Mouse (Mus musculus): Measurements from ENCODE around the gene Mpdu1. TPM values are rescaled to one million over a fixed set of nuclear protein-coding genes. Genes with fewer than 3 reads are reported as not detected.

The Mpdu1 gene
- total RNA-seq, 2 experiments from 2014 or later = 31.6 to 33.0 TPM

GRCm38 (mm10) chr11:69665961-69666664 is 3.7 kb upstream of the Mpdu1 start, which contains the start of gene Cd68:
Gene Cd68, minus strand, starts transcription at chr11:69666153.
- DNase-seq (ENCODE audit: low spot score in 2 of 2) = no peak

DNA sequence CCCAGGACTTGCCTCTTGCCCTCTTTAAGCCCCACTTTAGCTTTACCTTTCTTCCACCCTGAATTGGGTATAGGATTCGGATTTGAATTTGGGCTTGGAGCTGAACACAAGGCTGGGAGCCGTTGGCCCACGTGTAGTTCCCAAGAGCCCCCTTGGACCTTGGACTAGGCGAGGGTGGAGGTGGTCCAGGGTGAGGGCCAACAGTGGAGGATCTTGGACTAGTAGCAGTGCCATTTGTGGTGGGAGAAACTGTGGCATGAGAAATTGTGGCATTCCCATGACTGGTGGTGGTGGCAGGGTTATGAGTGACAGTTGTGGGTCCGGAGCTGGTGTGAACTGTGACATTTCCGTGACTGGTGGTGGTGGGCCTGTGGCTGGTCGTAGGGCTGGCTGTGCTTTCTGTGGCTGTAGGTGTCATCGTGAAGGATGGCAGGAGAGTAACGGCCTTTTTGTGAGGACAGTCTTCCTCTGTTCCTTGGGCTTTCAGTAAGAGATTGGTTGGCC is 3.1 kb upstream of the Mpdu1 start:
- DNase-seq (ENCODE audit: low spot score in 2 of 2) = no peak

- DNase-seq (ENCODE audit: low spot score in 2 of 2) = no peak
These were observed 2.4 kb upstream of the Mpdu1 start for GRCm38 (mm10) chr11:69664841-69665240.

GRCm38 (mm10) chr11:69663795-69664194 is 1.4 kb upstream of the Mpdu1 start:
- no peak for DNase-seq (ENCODE audit: low spot score in 2 of 2)

GRCm38 (mm10) chr11:69662967-69663671 is 677 bp upstream of the Mpdu1 start:
- DNase-seq (ENCODE audit: low spot score in 2 of 2) = no peak

GRCm38 (mm10) chr11:69661221-69661881 is 1.1 kb downstream of the Mpdu1 start:
- DNase-seq (ENCODE audit: low spot score in 2 of 2) = no peak

DNA sequence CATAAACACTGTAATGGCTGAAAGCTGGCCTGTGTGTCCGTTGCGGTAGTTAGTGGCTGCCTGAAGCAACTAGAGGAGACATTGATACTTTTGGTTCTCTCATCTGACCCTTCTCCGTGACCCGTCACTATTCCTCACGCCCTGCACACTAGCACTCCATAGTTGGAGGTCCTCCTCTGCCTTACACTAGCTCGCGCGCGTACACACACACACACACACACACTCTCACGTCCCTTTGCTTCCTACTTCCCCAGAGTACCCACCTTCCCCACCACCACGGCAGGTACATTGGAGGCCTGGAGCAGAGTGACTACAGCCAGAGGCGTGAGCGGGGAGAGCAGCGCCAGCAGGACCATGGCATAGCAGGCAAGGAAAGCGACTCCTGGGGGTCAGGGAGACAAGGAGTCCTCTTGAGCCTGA is 5.0 kb downstream of the Mpdu1 start:
- no peak for DNase-seq (ENCODE audit: low spot score in 2 of 2)

DNA sequence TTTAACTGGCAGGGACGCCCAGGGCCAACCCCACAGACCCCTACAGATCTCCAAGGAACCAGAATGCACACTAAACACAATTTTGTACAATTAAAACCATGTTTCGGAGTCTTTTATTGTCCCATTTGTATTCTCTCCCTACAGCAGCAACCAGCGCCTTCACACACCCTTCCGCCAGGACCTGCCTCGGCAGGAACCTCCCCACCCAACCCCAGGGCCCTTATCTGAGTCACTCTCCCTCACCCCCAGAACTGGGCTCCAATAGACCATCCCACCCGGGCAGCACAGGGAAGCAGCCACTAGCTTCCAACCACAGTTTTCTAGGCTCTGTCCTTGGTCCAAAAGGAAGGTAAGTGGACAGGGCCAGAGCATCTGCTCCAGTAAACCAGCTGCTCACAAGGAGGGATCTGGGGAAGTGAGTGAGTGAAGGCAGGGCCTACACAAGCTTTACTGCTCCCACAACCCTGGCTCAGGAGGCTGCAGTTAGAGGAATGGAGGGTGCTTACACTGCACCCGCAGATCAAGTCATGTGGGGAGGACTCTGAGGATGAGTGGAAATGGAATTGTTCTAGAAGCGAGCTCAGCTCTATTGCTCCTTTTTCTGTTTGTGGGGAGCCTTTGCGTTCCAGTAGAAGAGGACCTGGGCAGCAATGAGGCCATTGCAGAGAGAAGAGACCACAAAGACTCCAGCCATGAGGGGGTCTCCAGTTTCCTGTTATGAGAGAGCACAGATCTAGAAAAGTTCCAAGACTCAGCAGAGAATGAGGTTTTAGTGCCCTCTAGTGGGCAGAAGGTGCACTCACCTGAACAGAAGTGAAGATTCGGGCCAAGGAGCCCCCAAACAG is 5.6 kb downstream of the Mpdu1 start:
- peak in 1 of 2 experiments; percentile 42 for DNase-seq (ENCODE audit: low spot score in 2 of 2)

DNA sequence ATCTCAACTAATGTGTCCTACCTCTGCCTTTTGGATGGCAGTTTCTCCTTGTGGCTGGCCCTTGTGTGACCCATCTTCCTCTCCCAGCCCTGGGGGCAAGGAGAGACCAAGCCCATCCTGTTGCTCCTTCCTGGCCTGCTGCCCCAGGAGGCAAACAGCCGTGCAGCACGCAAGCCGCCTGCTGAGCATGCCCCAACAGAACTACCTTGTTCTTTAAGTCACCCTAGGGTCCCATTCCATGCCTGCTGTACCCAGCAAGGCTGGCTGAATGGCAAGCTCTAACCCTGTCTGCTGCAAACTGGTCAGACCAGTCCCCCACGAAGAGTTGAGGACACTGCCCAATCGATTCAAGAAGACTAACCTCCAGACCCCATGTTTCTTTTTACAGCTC is 6.4 kb downstream of the Mpdu1 start:
- no peak for DNase-seq (ENCODE audit: low spot score in 2 of 2)

DNA sequence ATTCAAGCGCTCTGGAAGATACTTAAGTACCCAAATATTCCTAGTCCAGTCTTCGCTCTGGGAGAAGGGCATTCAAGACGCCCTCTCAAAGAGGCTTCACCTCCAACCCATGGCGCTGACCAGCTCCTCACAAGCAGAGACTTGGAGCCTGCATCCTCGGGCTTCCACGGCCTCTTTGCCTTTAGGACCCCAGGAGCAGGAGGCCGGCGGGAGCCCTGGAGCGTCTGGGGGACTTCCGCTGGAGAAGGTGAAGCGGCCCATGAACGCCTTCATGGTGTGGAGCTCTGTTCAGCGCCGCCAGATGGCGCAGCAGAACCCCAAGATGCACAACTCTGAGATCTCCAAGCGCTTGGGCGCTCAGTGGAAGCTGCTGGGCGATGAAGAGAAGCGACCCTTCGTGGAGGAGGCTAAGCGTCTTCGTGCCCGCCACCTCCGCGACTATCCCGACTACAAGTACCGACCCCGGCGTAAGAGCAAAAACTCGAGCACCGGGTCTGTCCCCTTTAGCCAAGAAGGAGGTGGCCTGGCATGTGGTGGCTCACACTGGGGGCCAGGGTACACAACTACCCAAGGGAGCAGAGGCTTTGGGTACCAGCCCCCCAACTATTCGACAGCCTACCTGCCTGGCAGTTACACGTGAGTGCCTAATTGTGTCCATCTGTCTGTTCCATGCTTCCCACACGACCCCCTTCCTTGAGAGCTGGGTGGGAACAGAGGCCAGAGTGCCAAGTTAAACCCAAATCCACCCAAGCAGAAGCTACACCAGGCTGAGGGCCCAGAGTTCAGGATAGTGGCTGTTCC is 7.0 kb downstream of the Mpdu1 start, which contains the start of gene Sox15:
Gene Sox15 (plus strand): TSS at position 51 of the 801 bp plus-strand sequence.
- peak in 1 of 2 experiments; percentile 72 for DNase-seq (ENCODE audit: low spot score in 2 of 2)

DNA sequence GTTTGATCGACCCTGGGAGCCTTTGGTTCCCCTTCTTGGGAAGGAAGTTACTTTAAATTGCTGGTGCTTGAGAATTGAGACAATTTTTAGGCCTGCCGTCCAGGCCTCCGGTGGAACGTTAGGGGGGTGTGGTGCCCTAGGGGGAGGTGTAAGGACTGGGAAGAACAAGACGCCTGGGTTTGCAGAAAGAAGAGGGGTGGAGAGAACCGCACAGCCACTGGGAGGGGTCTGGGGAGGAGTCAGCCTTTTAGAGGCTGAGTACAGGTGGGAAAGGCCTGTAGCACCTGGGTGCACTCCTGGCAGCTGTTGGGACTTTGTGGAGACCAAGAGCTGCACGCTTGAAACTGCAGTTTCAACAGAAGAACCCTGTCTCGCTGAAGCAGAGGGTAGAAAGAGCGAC is 7.7 kb downstream of the Mpdu1 start:
- DNase-seq (ENCODE audit: low spot score in 2 of 2) = no peak

DNA sequence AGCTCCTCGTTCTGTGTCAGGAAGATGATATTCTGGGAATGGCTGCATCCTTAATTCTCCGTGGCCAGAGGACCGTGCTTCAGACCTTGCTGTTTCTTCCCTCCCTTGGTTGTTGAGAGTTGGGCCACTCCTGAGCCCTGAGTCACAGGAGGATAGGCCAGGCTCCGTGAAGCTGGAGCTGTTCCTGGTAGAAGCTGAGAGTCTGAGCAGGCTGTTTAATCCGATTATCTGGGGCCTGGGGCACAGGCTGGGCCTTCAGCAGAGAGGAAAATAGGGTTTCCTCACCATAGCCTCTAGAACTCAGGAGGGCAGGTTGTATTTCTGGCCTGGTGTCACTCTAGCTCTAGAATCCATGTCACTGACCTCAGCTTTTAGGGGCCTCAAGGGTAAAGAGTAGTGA is 9.0 kb downstream of the Mpdu1 start:
- DNase-seq (ENCODE audit: low spot score in 2 of 2) = no peak

- DNase-seq (ENCODE audit: low spot score in 2 of 2) = no peak
These were observed 16.6 kb downstream of the Mpdu1 start for GRCm38 (mm10) chr11:69645860-69646259.

DNA sequence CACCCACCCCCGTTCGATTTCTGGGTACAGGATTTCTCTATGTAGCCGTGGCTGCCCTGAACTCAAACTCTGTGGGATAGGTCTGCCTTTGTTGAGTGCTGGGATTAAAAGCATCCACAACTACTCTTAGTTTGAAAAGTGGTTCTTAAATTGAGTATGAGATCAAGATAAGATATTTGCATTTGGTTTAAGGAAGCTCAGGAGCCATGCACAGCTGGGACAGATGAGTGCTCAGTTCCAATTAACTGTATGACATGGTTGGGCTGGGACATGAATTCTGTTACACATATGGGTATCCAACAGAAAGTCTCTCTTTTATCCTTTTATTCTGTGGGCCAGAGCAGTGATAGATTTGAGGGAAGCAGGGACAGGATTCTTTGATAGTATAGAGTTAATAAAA is 27.0 kb downstream of the Mpdu1 start:
- DNase-seq (ENCODE audit: low spot score in 2 of 2) = no peak

DNA sequence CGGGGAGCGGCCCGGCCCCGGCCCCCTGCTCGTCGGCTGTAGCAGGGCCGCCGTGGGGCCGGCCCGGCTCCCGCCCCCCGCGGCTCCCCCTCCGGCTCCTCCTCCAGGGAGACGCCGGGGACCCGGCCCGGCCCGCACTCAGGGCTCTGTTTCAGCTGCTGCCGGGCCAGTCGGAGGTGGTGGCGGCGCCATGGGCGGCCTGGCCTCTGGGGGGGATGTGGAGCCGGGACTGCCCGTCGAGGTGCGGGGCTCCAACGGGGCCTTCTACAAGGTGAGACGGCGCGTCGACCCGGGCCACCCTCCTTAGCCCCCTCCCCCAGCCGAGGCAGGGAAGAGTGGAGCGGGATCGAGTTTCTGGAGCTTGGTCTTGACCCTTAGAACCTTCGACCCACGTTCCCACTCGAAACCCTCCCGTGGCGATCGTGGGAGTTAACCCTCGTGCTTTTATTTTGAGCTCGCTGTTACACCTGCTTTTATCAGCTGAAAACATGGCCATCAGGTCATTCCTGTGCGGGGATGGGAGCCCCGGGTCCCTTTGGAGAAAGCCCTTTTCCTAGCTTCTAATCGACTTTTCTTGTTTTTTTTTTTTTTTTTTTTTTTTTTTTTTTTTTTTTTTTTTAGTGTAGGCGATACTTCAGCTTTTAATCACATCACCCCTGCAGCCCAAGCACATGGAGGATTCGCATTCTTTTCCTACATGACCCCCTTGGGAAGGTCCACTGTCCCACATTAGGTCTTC is 29.1 kb downstream of the Mpdu1 start:
- DNase-seq (ENCODE audit: low spot score in 2 of 2) = peak in 1 of 2 experiments; percentile 68

DNA sequence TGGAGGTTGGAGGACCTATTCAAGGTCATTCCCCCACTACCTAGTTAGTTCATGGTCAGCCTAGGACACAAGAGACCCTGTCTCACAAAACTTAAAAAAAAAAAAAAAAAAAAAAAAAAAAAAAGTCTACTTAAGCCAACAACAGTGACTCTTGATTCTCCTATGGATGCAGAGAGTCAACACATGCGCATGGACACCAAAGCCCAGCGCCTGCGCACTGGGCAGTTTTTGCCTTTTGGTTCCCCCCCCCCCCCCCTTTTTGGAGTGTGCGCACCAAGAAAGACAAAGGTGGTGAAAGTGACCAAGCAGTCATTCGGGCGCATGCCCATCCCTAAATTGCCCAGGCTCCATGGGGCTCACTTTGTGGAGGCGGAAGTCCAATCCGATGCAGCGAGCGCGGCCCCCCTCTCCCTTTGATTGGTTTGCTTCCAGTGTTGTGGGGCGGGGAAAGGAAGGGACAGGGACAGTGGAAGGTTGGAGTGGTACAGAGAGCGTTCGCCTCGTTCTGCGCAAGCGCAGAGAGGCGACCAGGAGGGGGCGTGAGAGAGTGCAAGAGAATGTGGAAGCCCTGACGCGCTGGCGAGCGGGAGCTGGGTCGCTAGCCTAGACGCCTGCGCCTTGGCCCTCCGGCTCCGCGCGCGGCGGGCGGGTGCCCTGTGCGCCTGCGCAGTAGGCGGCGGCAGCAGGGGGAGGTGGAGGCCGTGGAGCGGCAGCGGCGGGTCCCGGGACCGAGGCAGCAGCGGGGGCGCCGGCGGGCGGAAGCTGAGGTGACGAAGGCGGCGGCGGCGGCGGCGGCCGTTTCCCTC is 30.0 kb downstream of the Mpdu1 start, which contains the start of gene Fxr2:
Gene Fxr2 (plus strand): TSS at position 707 of the 806 bp plus-strand sequence.
- DNase-seq (ENCODE audit: low spot score in 2 of 2) = peak; percentile 99 to 100

DNA sequence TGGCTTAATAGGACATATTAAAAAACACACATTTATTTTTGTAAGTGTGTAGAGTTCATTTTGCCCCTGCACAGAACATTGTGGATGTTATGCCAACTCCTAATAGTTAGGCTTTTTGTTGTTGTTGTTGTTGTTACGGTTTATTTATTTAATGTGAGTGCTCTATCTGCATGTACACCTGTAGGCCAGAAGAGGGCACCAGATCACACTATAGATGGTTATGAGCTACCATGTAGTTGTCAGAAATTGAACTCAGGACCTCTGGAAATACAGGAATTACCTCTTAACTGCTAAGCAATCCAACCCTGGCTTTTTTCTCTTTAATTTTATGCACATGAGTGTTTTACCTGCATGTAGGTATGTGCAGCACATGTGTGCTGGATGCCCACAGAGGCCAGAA is 32.6 kb downstream of the Mpdu1 start:
- no peak for DNase-seq (ENCODE audit: low spot score in 2 of 2)

- DNase-seq (ENCODE audit: low spot score in 2 of 2) = peak; percentile 35 to 70
These were observed 34.2 kb downstream of the Mpdu1 start for GRCm38 (mm10) chr11:69628286-69628685.
